Mouse (Mus musculus) CH12.LX (cell line): ENCODE results near the gene Tmem88b.

Source experiments
- BHLHE40 ChIP-seq: IDR thresholded peaks from 2 replicates; pipeline ENCODE4 v1.6.1; 2011; ENCODE audit warnings: mild to moderate bottlenecking, low read depth, low read length, improper control_type of control experiment
- CTCF ChIP-seq, 2 experiments: IDR thresholded peaks in 1 of 2; conservative IDR thresholded peaks in 1 of 2; 2 replicates each; pipeline ENCODE4 v1.5.1; 2011 to 2012; ENCODE audit warnings: low read depth in 2 of 2, low read length in 2 of 2, improper control_type of control experiment in 1 of 2, inconsistent platforms in 1 of 2, mild to moderate bottlenecking in 1 of 2, moderate library complexity in 1 of 2
- HCFC1 ChIP-seq: IDR thresholded peaks from 2 replicates; pipeline ENCODE4 v1.6.1; 2012; ENCODE audit warnings: low read depth, mild to moderate bottlenecking, inconsistent platforms, low read length, improper control_type of control experiment
- KAT2A ChIP-seq: IDR thresholded peaks from 2 replicates; pipeline ENCODE4 v1.6.1; 2012; ENCODE audit warnings: low read length, improper control_type of control experiment, inconsistent platforms; ENCODE audit not compliant: insufficient replicate concordance
- MAX ChIP-seq: IDR thresholded peaks from 2 replicates; pipeline ENCODE4 v1.6.1; 2011; ENCODE audit warnings: low read length, improper control_type of control experiment
- MYC ChIP-seq: IDR thresholded peaks from 2 replicates; pipeline ENCODE4 v1.6.1; 2011; ENCODE audit warnings: low read depth, mild to moderate bottlenecking, improper control_type of control experiment, low read length
- POLR2A ChIP-seq: IDR thresholded peaks from 2 replicates; pipeline ENCODE4 v1.6.1; 2011; ENCODE audit warnings: low read depth, mild to moderate bottlenecking, improper control_type of control experiment, low read length
- SMC3 ChIP-seq: IDR thresholded peaks from 2 replicates; pipeline ENCODE4 v1.6.1; 2011; ENCODE audit warnings: low read depth, low read length, improper control_type of control experiment
- ZMIZ1 ChIP-seq: IDR thresholded peaks from 2 replicates; pipeline ENCODE4 v1.6.1; 2012; ENCODE audit warnings: low read depth, mild to moderate bottlenecking, inconsistent platforms, low read length, improper control_type of control experiment
- ZNF384 ChIP-seq: IDR thresholded peaks from 2 replicates; pipeline ENCODE4 v1.6.1; 2012; ENCODE audit warnings: low read depth, low read length, improper control_type of control experiment, inconsistent platforms

- TF ChIP-seq CTCF (conservative IDR thresholded peaks at IDR 0.05 in 1 of 2, IDR thresholded peaks at IDR 0.05 in 1 of 2; ENCODE audit: low read depth in 2 of 2, low read length in 2 of 2) (no peak), ZNF384 (no peak), ZMIZ1 (no peak), MYC (no peak), SMC3 (no peak), KAT2A (no peak), POLR2A (no peak), HCFC1 (no peak), BHLHE40 (no peak), MAX (no peak)
Observed at GRCm38 (mm10) chr4:155744474-155744873, 41.2 kb downstream of the Tmem88b start.
